Mouse (Mus musculus) embryonic facial prominence, embryonic 11.5 days (tissue): Measurements from ENCODE around the gene Pnrc1. TPM values are rescaled to one million over a fixed set of nuclear protein-coding genes. Genes with fewer than 3 reads are reported as not detected.

Source experiments
- ATAC-seq: fragments of 200-750 bp; cut with Nextera tagmentation; replicated peaks from 2 replicates; pipeline ENCODE4 v1.8.0; 2017; ENCODE audit warnings: low read depth; ENCODE audit not compliant: insufficient number of reproducible peaks, low FRiP score, low TSS enrichment
- DNase-seq: peaks from one replicate; pipeline ENCODE4 v3.0.0-alpha.2; 2015; ENCODE audit warnings: low spot score
- H3K27ac ChIP-seq: fragments of 300-500 bp; sonication (generic); replicated peaks from 2 replicates; pipeline ENCODE4 v1.5.1; 2014; ENCODE audit warnings: mild to moderate bottlenecking, low read depth, low read length, control low read depth
- H3K27me3 ChIP-seq: fragments of 300-500 bp; sonication (generic); 2 replicates; pipeline ENCODE4 v1.6.1; 2014; ENCODE audit warnings: mild to moderate bottlenecking, low read length, moderate library complexity, mixed read lengths; ENCODE audit not compliant: control insufficient read depth, insufficient read depth
- H3K36me3 ChIP-seq: fragments of 300-500 bp; sonication (generic); replicated peaks from 2 replicates; pipeline ENCODE4 v1.6.1; 2014; ENCODE audit warnings: low read depth, mild to moderate bottlenecking, low read length, moderate library complexity, mixed read lengths; ENCODE audit not compliant: control insufficient read depth, insufficient read depth
- H3K4me1 ChIP-seq: fragments of 300-500 bp; sonication (generic); 2 replicates; pipeline ENCODE4 v1.6.1; 2014; ENCODE audit warnings: low read length, mixed read lengths; ENCODE audit not compliant: control insufficient read depth, insufficient read depth
- H3K4me2 ChIP-seq: fragments of 300-500 bp; sonication (generic); 2 replicates; pipeline ENCODE4 v1.6.1; 2014; ENCODE audit warnings: low read depth, mild to moderate bottlenecking, control low read depth, low read length, moderate library complexity
- H3K4me3 ChIP-seq: fragments of 300-500 bp; sonication (generic); 2 replicates; pipeline ENCODE4 v1.5.1; 2014; ENCODE audit warnings: low read depth, low read length, control low read depth
- H3K9ac ChIP-seq: fragments of 300-500 bp; sonication (generic); replicated peaks from 2 replicates; pipeline ENCODE4 v1.6.1; 2014; ENCODE audit warnings: mild to moderate bottlenecking, control low read depth, low read length
- H3K9me3 ChIP-seq: fragments of 300-500 bp; sonication (generic); replicated peaks from 2 replicates; pipeline ENCODE4 v1.6.1; 2016; ENCODE audit warnings: mild to moderate bottlenecking, low read length, inconsistent platforms, mixed read lengths; ENCODE audit not compliant: control insufficient read depth
- WGBS: fragments of 180-500 bp; shearing (Covaris S2); extraction: QIAGEN DNeasy Blood & Tissue Kit; methylation state at CpG from one replicate; pipeline ENCODE4 v1.1.7; 2014; 5-methylcytosine and 5-hydroxymethylcytosine counted together
- polyA plus RNA-seq: library from polyadenylated mRNA; unstranded; fragments of >200 nt; fragmentation: Nextera tagmentation; extraction: Ambion mirVana; gene quantifications from 2 replicates; pipeline ENCODE4 v1.2.1, GENCODE M21; 2014

Pnrc1 gene
- polyA plus RNA-seq, 1 experiment from 2014 or later = 115 TPM

- 66% methylated on average over 4 of the region's 4 CpGs for WGBS
These were observed 60.3 kb downstream of the Pnrc1 start for GRCm38 (mm10) chr4:33229639-33230038.

GRCm38 (mm10) chr4:33227164-33227563, 62.8 kb downstream of the Pnrc1 start:
- H3K9ac ChIP-seq = no peak overlapping the region
- no peaks in the 10 kb centered on the region for H3K27me3 ChIP-seq
- no peaks in the 10 kb centered on the region for H3K36me3 ChIP-seq
- H3K27ac ChIP-seq = no peak overlapping the region
- no peaks in the 10 kb centered on the region for H3K9me3 ChIP-seq
- DNase-seq = no peak
- no peak overlapping the region for H3K4me2 ChIP-seq
- 81% methylated on average over 7 of the region's 7 CpGs for WGBS
- H3K4me1 ChIP-seq = no peaks in the 10 kb centered on the region
- ATAC-seq = no peak
- no peak overlapping the region for H3K4me3 ChIP-seq

More at GRCm38 (mm10) chr4:33229639-33230038, 60.3 kb downstream of the Pnrc1 start:
- Histone ChIP-seq H3K4me3 (no peak overlapping the region), H3K9me3 (no peaks in the 10 kb centered on the region), H3K4me2 (no peak overlapping the region), H3K36me3 (no peaks in the 10 kb centered on the region), H3K27ac (no peak overlapping the region), H3K27me3 (no peaks in the 10 kb centered on the region), H3K9ac (no peak overlapping the region), H3K4me1 (no peaks in the 10 kb centered on the region)
- no peak for ATAC-seq
- DNase-seq = no peak

DNA sequence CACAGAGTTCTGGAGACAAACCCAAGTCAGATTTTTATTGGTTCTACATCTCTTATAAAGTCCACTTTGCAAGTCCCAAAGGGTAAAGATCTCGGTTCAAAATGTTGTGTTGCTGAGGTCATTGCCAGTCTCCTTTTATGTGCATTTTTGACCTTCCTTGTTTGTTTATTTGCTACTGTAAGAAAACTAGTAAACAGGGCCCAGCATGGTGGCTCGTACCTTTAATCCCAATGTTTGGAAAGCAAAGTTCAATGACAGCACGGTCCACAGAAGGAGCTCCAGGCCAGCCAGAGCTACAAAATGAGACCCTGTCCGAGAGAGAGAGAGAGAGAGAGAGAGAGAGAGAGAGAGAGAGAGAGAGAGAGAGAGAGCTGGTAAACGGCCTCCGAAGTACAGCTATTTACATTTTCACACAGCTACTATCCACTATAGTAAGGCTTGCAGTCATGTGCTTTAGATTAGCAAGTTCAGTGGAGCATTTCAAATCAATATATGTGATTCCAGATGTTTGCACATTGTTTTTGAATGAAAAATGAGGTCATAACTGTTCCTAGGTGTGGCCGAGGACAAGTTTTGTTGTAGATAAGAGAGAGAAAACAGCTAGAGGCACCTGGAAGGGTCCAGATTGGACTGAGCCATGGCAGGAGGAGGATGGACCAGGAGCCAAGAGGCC, 65.8 kb downstream of the Pnrc1 start:
- H3K27ac ChIP-seq = no peak overlapping the region
- DNase-seq (peak; percentile 46), ATAC-seq (no peak; the same call in 1 of the 2 replicates)
- no peak overlapping the region for H3K9ac ChIP-seq
- H3K4me2 ChIP-seq = no peak overlapping the region
- no peaks in the 10 kb centered on the region for H3K4me1 ChIP-seq
- H3K4me3 ChIP-seq = no peak overlapping the region
- no peaks in the 10 kb centered on the region for H3K9me3 ChIP-seq
- 59% methylated on average over 7 of the region's 7 CpGs for WGBS
- H3K27me3 ChIP-seq = no peaks in the 10 kb centered on the region
- no peaks in the 10 kb centered on the region for H3K36me3 ChIP-seq

- no peaks in the 10 kb centered on the region for H3K36me3 ChIP-seq
- 30% methylated on average over 1 of the region's 1 CpGs for WGBS
- no peaks in the 10 kb centered on the region for H3K4me1 ChIP-seq
- H3K4me2 ChIP-seq = no peak overlapping the region
- no peak overlapping the region for H3K9ac ChIP-seq
- no peak overlapping the region for H3K27ac ChIP-seq
- no peaks in the 10 kb centered on the region for H3K27me3 ChIP-seq
- no peak overlapping the region for H3K4me3 ChIP-seq
- ATAC-seq (no peak), DNase-seq (no peak)
- no peaks in the 10 kb centered on the region for H3K9me3 ChIP-seq
These were observed 68.1 kb downstream of the Pnrc1 start for GRCm38 (mm10) chr4:33221847-33222246.

DNA sequence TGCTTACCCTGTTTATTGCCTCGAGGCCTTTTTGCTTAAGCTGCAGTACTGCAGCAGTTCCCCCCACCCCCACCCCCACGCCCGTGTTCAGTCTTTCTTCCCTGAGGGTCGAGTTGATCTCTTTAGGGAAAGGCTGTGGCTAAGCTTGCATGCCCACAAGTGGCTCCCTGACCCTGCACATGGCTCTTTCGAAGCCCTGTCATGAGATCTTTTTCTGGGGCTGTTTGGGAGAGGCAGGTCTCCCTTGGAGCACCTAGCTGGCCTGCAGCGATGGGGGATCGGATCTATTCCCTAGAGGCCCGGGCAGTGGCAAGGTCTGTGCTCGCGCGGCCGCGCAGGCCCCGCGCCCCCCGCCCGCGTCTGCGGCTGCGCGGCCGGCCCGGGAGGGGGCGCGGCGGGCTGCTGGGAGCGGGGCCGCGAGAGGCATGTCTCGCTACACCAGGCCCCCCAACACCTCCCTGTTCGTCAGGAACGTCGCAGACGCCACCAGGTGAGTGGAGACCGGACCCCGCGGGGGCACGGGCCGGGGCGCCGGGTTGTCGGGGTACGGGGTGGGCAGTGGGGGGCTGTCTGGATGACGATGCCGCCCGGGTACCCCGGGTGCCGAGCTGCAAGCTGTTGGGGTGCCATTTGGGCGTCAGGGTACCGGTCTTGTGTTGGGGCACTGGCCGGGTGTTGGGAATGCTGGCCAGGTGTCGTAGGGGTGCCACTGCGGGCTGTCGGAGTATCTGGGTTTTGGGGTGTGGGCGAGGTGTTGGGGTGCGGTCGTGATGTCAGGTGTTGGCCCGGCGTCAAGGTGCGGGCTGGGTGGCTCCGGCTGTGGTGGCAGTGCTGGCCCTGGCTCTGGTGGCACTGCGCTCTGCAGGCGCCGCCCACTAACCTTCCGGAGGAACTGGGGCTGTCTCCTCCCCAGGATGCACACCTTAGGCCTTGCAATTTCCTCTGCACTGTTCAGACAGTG, 80.8 kb downstream of the Pnrc1 start, which contains the start of gene Srsf12:
TSS of gene Srsf12 (plus strand) at position 111 of the 961 bp plus-strand sequence.
- Histone ChIP-seq H3K9me3 (no peaks in the 10 kb centered on the region), H3K27ac (no peak within 1 kb of the TSS), H3K4me3 (peak within 1 kb of the TSS; percentile 67), H3K4me1 (no peaks in the 10 kb centered on the region), H3K36me3 (no peaks in the 10 kb centered on the region), H3K4me2 (peak within 1 kb of the TSS; percentile 100), H3K9ac (peak within 1 kb of the TSS; percentile 78), H3K27me3 (no peaks in the 10 kb centered on the region)
- peak; percentile 63 for DNase-seq
- peak; percentile 70 for ATAC-seq
- 3% methylated on average over 43 of the region's 65 CpGs for WGBS

GRCm38 (mm10) chr4:33207551-33207950, 82.4 kb downstream of the Pnrc1 start:
- no peak overlapping the region for H3K27ac ChIP-seq
- H3K4me2 ChIP-seq = no peak overlapping the region
- no peak overlapping the region for H3K4me3 ChIP-seq
- H3K9me3 ChIP-seq = no peaks in the 10 kb centered on the region
- DNase-seq = no peak
- WGBS = 74% methylated on average over 2 of the region's 2 CpGs
- H3K4me1 ChIP-seq = no peaks in the 10 kb centered on the region
- no peak for ATAC-seq
- no peak overlapping the region for H3K9ac ChIP-seq
- H3K27me3 ChIP-seq = no peaks in the 10 kb centered on the region
- no peaks in the 10 kb centered on the region for H3K36me3 ChIP-seq

GRCm38 (mm10) chr4:33204682-33205081, 85.3 kb downstream of the Pnrc1 start:
- WGBS = 2% methylated on average over 4 of the region's 4 CpGs
- H3K9me3 ChIP-seq = no peaks in the 10 kb centered on the region
- no peaks in the 10 kb centered on the region for H3K36me3 ChIP-seq
- H3K27me3 ChIP-seq = no peaks in the 10 kb centered on the region
- no peak overlapping the region for H3K4me3 ChIP-seq
- no peak overlapping the region for H3K4me2 ChIP-seq
- DNase-seq = peak; percentile 77
- ATAC-seq = no peak
- no peak overlapping the region for H3K27ac ChIP-seq
- H3K4me1 ChIP-seq = no peaks in the 10 kb centered on the region
- H3K9ac ChIP-seq = no peak overlapping the region

GRCm38 (mm10) chr4:33198117-33198516, 91.8 kb downstream of the Pnrc1 start:
- Histone ChIP-seq H3K27ac (no peak overlapping the region), H3K9me3 (no peaks in the 10 kb centered on the region; the same call in 1 of the 2 replicates), H3K4me2 (no peak overlapping the region), H3K9ac (no peak overlapping the region), H3K4me1 (no peaks in the 10 kb centered on the region), H3K4me3 (no peak overlapping the region), H3K27me3 (no peaks in the 10 kb centered on the region), H3K36me3 (no peaks in the 10 kb centered on the region)
- DNase-seq (no peak), ATAC-seq (no peak)
- 12% methylated on average over 2 of the region's 2 CpGs for WGBS
